Mouse (Mus musculus): ENCODE data around the gene Il11.

Il11 gene

GRCm38 (mm10) chr7:4743354-4743753 lies 39.3 kb downstream of the Il11 start:
- DNase-seq (ENCODE audit: low read depth) = no peak

- no peak for DNase-seq (ENCODE audit: low read depth)
These were observed 40.2 kb downstream of the Il11 start for GRCm38 (mm10) chr7:4742482-4742819.

- no peak for DNase-seq (ENCODE audit: low read depth)
These were observed 40.8 kb downstream of the Il11 start for GRCm38 (mm10) chr7:4741672-4742481.

- no peak for DNase-seq (ENCODE audit: low read depth)
These were observed 41.5 kb downstream of the Il11 start for GRCm38 (mm10) chr7:4741151-4741550.

- no peak for DNase-seq (ENCODE audit: low read depth)
These were observed 42.3 kb downstream of the Il11 start for GRCm38 (mm10) chr7:4740309-4740727.

GRCm38 (mm10) chr7:4739544-4740275 lies 42.9 kb downstream of the Il11 start, which contains the start of gene Kmt5c:
TSS of gene Kmt5c (plus strand) at chr7:4740115.
- DNase-seq (ENCODE audit: low read depth) = peak; percentile 99

GRCm38 (mm10) chr7:4739041-4739543 lies 43.6 kb downstream of the Il11 start:
- no peak for DNase-seq (ENCODE audit: low read depth)

- DNase-seq (ENCODE audit: low read depth) = no peak
These were observed 49.7 kb downstream of the Il11 start for GRCm38 (mm10) chr7:4732968-4733392.

GRCm38 (mm10) chr7:4731090-4731489 lies 51.6 kb downstream of the Il11 start:
- DNase-seq (ENCODE audit: low read depth) = no peak

- no peak for DNase-seq (ENCODE audit: low read depth)
These were observed 57.5 kb downstream of the Il11 start, which contains the start of gene Tmem150b for GRCm38 (mm10) chr7:4725169-4725568. TSS of gene Tmem150b (minus strand) at chr7:4725249.

GRCm38 (mm10) chr7:4724359-4724758 lies 58.3 kb downstream of the Il11 start:
- no peak for DNase-seq (ENCODE audit: low read depth)

- peak; percentile 31 for DNase-seq (ENCODE audit: low read depth)
These were observed 59.2 kb downstream of the Il11 start for GRCm38 (mm10) chr7:4723508-4723907.

Measured in naive thymus-derived CD4-positive, alpha-beta T cell, adult 2 months (primary cell).